Mouse (Mus musculus): ENCODE results near the gene Amotl2.
A peak's percentile ranks its signal among the peaks of the same experiment; 100 is the strongest.

Amotl2 gene

GRCm38 (mm10) chr9:102719936-102720566 lies 3.6 kb downstream of the Amotl2 start:
- DNase-seq: no peak

DNA sequence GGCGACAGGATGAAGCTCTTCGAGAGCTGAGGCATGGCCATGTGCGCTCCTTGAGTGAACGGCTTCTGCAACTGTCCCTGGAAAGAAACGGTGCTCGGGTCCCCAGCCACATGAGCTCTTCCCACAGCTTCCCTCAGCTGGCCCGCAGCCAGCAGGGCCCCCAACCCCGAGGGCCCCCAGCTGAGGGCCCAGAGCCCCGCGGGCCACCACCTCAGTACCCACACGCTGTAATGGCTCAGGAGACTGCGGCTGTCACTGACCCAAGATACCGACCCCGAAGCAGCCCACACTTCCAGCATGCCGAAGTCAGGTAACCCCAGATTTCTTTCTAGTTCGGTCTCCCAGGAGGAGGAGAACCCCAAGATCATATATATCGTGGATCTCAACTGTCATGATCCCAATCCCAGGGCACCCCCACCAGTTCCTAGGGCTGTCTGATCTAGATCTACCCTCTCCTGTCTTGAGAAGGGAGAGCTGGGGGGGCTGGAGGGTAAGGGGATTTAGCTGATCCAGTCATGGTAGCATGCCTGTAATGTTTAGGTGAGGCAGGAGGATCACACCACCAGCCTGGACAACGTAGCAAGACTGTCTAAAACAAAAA lies 4.2 kb downstream of the Amotl2 start:
- DNase-seq: no peak

DNA sequence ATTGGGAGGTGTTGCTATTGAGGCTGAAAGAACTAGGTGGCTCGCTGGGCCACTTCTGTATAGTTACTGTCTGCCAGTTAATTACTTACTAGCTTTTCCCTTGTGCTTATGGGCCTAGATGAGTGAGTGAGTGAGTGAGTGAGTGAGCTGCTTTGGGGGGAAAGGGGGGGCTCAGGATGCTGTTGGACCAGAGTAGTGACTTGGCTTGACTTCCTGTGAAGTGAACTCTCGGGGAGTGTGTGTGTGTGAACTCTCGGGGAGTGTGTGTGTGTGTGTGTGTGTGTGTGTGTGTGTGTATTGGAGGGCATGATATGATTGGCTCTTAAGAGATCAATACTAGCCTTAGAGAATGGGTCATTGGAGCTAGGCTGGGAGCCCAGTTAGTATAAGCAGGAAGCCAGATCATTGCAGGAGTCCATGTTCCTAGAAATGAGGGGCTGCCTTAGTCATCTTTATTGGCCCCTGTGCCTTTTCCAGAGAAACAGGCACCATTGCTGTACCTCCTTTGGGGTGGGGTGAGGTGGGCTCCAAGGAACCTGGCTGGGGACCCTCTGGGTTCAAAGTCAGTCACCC lies 5.0 kb downstream of the Amotl2 start:
- DNase-seq: no peak

GRCm38 (mm10) chr9:102722071-102722561 lies 5.6 kb downstream of the Amotl2 start:
- no peak for DNase-seq

DNA sequence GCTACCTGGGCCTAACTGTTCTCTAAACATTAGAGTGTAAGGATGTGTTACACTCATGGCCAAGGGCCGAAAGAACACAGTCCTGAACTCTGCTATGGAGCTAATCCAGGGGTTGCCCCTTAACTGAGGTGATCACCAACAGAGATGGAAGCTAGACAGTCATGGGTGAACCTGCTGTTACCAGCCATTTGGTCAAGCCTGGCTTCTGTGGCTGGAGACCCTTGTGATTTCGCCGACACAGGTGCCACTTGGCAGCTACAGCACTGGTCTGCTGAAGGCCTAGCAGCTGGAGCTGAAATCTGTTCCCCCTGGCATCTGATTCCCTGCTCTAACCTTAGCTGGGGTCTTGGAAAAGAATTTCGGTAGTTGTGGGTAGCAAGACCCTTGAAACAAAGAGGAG lies 6.3 kb downstream of the Amotl2 start:
- no peak for DNase-seq

DNA sequence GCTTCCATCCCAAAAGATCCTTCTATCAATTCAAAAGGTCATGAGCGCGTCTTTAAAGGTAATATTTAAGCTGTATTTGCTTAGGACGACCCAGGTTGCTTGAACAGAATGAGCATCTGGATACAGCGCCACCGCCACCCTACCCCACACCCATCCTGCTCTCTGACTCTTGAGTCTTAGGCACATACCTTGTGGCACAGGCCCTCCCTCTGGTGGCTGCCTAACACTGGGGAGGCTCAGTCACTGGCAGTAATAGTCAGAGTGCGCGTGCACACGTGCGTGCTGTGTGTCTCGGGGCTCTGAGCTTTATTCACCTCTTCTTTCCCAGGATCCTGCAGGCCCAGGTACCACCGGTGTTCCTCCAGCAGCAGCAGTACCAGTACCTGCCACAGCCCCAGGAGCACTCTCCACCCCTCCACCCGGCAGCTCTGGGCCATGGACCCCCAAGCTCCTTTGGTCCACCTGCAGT lies 6.8 kb downstream of the Amotl2 start:
- no peak for DNase-seq

DNA sequence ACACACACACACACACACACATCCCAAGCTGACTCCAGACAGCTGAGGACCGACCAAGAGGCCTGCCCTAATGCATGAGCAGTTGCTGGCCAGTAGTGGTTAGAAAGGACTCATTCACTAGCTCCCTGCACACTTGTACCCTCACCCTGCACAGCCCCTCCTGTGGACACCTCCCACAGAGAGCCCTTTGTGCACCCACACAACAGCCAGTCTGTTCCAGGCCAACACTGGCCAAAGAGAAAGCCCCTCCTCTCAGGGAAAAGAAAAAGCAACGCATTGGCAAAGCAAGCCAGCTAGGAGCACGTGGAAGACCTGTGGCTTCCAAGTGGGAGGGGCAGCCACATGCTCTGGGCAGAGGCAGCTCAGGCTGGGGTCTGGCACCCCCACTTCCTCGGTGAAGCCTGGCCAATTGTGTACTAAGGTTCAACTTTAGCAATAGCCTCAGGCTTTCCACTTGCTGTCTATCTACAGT lies 7.6 kb downstream of the Amotl2 start:
- DNase-seq: no peak

- DNase-seq: no peak
Measured at GRCm38 (mm10) chr9:102724942-102725341, 8.5 kb downstream of the Amotl2 start.

GRCm38 (mm10) chr9:102725958-102726654 lies 9.6 kb downstream of the Amotl2 start:
- peak; percentile 78 for DNase-seq

GRCm38 (mm10) chr9:102726811-102727210 lies 10.3 kb downstream of the Amotl2 start:
- no peak for DNase-seq

DNA sequence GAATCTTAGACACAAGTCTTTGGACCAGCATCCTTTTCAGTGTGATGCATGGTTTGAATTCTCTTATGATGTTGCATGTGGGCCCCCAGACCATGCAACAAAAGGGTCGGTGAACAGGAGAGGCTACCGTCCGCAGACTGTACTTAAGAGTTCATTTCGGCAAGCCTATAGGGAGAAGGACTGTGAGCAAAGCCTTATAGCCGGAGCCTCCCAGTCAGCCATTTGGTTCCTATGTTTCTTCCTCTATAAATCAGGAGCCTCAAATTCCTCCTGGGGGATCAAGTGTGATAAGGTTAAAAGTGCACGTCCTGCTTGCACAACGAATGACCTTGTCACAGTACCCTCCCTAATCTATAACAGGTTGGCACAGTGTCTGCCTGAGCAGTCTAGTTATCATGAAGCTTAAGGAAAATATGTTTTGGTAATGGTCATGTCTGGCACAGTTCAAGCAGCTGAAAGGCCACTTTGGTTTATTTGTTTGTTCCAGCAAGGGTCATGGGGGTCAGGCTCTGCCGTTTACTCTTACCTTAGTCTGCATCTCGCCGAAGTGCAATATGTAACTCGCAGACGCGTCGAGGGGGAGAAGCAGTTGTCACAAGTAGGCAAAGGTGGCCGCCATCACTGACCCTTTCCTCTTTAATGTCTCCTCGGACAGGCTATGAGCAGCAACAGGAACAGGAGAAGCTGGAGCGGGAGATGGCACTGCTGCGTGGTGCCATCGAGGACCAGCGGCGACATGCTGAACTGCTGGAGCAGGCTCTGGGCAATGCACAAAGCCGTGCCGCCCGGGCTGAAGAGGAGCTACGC lies 11.4 kb downstream of the Amotl2 start:
- no peak for DNase-seq

GRCm38 (mm10) chr9:102728469-102728747 lies 11.9 kb downstream of the Amotl2 start:
- DNase-seq: no peak

- DNase-seq: no peak
Measured at GRCm38 (mm10) chr9:102729093-102729845, 12.8 kb downstream of the Amotl2 start.

DNA sequence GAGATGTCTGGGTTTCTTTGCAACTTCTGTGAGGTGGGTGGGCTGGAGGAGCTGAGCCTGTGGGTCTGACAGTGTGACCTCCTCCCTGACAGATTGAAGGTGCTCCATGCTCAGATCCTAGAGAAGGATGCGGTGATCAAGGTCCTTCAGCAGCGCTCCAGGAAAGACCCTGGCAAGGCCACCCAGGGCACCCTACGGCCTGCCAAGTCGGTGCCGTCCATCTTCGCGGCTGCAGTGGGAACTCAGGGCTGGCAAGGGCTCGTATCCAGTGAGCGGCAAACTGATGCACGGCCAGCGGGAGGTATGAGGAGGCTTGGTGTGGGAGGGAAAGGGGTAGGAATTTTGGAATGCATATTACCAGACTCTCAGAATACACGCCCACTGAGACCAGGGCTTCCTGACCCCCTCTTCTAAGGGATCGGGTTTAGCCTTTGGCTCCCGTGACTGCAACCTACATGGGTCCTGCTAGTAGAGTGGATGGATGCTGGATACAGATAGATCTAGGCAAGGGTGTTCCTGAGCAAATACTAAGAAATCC lies 13.5 kb downstream of the Amotl2 start:
- no peak for DNase-seq

GRCm38 (mm10) chr9:102731044-102731471 lies 14.6 kb downstream of the Amotl2 start:
- no peak for DNase-seq

DNA sequence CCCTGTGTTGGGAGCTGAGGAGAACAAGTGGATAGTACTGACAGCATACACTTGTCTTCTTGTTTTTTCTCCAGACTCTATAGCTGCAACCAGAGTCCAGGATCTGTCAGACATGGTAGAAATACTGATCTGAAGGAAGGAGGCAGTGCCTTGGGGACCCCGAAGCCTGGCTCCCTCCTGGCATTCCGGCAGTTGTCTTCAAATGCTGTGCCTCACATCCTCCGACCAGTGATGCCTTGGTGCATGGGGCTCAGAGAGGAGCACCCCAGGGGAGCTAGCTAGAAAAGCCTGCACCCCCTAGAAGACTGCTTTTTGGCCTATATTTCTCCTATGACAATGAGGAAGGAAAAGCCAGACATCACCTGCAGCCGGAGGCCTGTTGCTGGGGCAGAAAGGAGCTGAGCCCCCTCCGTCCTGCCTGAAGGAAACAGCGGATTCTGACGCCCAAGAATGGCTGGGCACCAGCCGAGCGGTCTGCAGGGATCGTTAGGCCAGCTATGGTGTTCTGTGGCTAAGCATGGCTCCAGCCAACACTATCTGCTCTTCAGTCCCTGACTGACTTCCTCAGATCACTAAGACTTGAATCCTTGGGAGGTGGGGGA lies 15.2 kb downstream of the Amotl2 start:
- no peak for DNase-seq

- DNase-seq: no peak
Measured at GRCm38 (mm10) chr9:102732326-102732865, 15.9 kb downstream of the Amotl2 start.

DNA sequence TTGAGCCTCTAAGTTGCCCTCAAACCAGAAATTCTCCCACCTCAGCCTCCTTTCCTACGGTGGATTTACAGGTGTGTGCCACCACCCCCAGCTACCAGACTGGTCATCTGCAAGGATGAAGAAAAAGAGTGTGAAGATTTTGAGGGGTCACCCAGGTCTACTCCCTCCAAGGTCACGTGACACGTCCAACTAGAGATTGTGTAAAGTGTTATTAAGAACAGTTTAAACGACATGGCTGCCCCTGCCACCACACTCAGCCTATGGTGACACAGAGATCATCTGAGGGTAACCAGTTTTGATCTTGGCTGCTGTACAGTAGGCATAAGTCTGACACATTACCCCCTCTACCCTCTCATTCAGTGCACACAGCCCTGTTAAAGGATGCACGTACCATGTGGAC lies 17.0 kb downstream of the Amotl2 start:
- no peak for DNase-seq

GRCm38 (mm10) chr9:102733999-102734738 lies 17.7 kb downstream of the Amotl2 start:
- DNase-seq: no peak

DNA sequence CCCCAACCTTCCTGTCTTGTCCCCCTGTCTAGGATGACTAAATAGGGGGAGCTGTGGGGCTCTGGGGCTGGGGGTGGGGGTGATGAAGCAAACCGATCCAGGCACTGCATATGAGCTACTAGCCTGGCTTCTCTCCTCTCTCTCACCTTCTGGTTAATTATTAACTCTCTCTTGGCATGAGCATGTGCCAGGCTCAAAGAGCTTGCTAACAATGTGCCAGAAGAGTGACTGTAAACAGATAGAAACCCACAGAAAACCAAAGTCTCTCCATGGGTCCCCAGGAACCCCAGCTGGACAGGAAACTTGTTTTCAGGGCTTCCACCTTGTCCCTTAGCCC lies 18.2 kb downstream of the Amotl2 start:
- DNase-seq: no peak

Measured in liver (tissue).